Comparison of ENCODE assay signal across 12 mouse cellular contexts in genomic region chr3:51787945-51788344, GRCm38 (mm10).
DNase-seq lines count a peak whose midpoint lies in the region; ATAC-seq and TF ChIP-seq lines count a peak whose summit lies in the region.
"Had no signal": no experiment of that assay in that cellular context is flagged by ENCODE, and none has a peak within 500 bp of the region (broad histone marks: within the 10 kb centered on the region; RNA-seq: fewer than 3 reads in every experiment).

No protein-coding gene starts in this region.

- intact Hi-C loops in heart, postnatal 10 days (cut with DNase I): loop anchor here (5.0 kb wide), 2 partner anchors 36 to 81 kb away; no protein-coding TSS in a partner anchor

- H3K9ac ChIP-seq in lung, postnatal 0 days (replicated peaks; ENCODE audit: low read depth): no peak overlapping the region
- H3K9ac ChIP-seq in stomach, embryonic 16.5 days (ENCODE audit: low read length): no peak overlapping the region
- H3K9ac ChIP-seq: hindbrain, embryonic 15.5 days had no signal

- 95% methylated on average over 2 of the region's 2 CpGs for whole genome bisulfite sequencing in lung, postnatal 0 days
- WGBS in limb, embryonic 10.5 days: 98% methylated on average over 2 of the region's 2 CpGs
- 99% methylated on average over 2 of the region's 2 CpGs for WGBS in stomach, embryonic 16.5 days

- no peak overlapping the region for H3K27ac ChIP-seq in lung, postnatal 0 days (ENCODE audit: low read length)
- H3K27ac ChIP-seq in limb, embryonic 10.5 days: peak overlapping the region; percentile 85; the same call in 1 of the 2 replicates
- no peak overlapping the region for H3K27ac ChIP-seq in stomach, embryonic 16.5 days (ENCODE audit: low read length)

- DNase-seq in heart, adult 11 months: peak; percentile 24
- DNase-seq in heart, postnatal 10 days: no peak
- no peak for DNase-seq in lung, postnatal 0 days (ENCODE audit: low spot score)
- no peak for DNase-seq in lung, postnatal 10 days
- DNase-seq in limb, embryonic 10.5 days (ENCODE audit: low spot score): no peak
- DNase-seq in urinary bladder, postnatal 25 days (ENCODE audit: low spot score): no peak
- DNase-seq: cerebellum, adult 9-10 months; kidney, postnatal 10 days had no signal

- no peaks in the 10 kb centered on the region for H3K9me3 ChIP-seq in lung, postnatal 0 days (ENCODE audit: low read length)
- no peaks in the 10 kb centered on the region for H3K9me3 ChIP-seq in limb, embryonic 10.5 days (replicated peaks)
- H3K9me3 ChIP-seq in stomach, embryonic 16.5 days (replicated peaks; ENCODE audit: control insufficient read depth, low read length): no peaks in the 10 kb centered on the region
- H3K9me3 ChIP-seq: hindbrain, embryonic 15.5 days had no signal

- H3K36me3 ChIP-seq in lung, postnatal 0 days (ENCODE audit: insufficient read depth, low read length): no peaks in the 10 kb centered on the region
- no peaks in the 10 kb centered on the region for H3K36me3 ChIP-seq in limb, embryonic 10.5 days
- H3K36me3 ChIP-seq in stomach, embryonic 16.5 days (ENCODE audit: control insufficient read depth, insufficient read depth, low read length): no peaks in the 10 kb centered on the region
- H3K36me3 ChIP-seq: hindbrain, embryonic 15.5 days had no signal

- no peak overlapping the region for H3K4me2 ChIP-seq in lung, postnatal 0 days (replicated peaks; ENCODE audit: low read depth, low read length)
- peak overlapping the region; percentile 55; the same call in 1 of the 2 replicates for H3K4me2 ChIP-seq in stomach, embryonic 16.5 days (ENCODE audit: low read depth, low read length)

- no peak overlapping the region for H3K4me3 ChIP-seq in lung, postnatal 0 days (ENCODE audit: low read depth, low read length)
- no peak overlapping the region for H3K4me3 ChIP-seq in limb, embryonic 10.5 days
- no peak overlapping the region for H3K4me3 ChIP-seq in stomach, embryonic 16.5 days (replicated peaks; ENCODE audit: low read length)
- H3K4me3 ChIP-seq: hindbrain, embryonic 15.5 days had no signal

- ATAC-seq in lung, postnatal 0 days: no peak
- no peak for ATAC-seq in stomach, embryonic 16.5 days (ENCODE audit: insufficient read depth, low FRiP score)
- ATAC-seq in erythroid progenitor cell, adult 5-6 weeks (replicated peaks; ENCODE audit: low FRiP score, poor library complexity, severe bottlenecking): no peak
- ATAC-seq: Patski had no signal

- H3K4me1 ChIP-seq in lung, postnatal 0 days (ENCODE audit: insufficient read depth, low read depth, low read length): peaks cover 12% of the 10 kb centered on the region; the same call in 1 of the 2 replicates
- H3K4me1 ChIP-seq in limb, embryonic 10.5 days: peaks cover 41% of the 10 kb centered on the region
- H3K4me1 ChIP-seq in stomach, embryonic 16.5 days (ENCODE audit: control insufficient read depth, insufficient read depth, low read length): peaks cover 32% of the 10 kb centered on the region

- H3K27me3 ChIP-seq in lung, postnatal 0 days (replicated peaks; ENCODE audit: insufficient read depth, low read length): no peaks in the 10 kb centered on the region
- no peaks in the 10 kb centered on the region for H3K27me3 ChIP-seq in limb, embryonic 10.5 days (ENCODE audit: low read depth, poor library complexity, severe bottlenecking)
- no peaks in the 10 kb centered on the region for H3K27me3 ChIP-seq in stomach, embryonic 16.5 days (ENCODE audit: control insufficient read depth, insufficient read depth, low read length)
- H3K27me3 ChIP-seq: hindbrain, embryonic 15.5 days; Patski had no signal

- no peak for TF ChIP-seq EP300 in lung, postnatal 0 days (IDR thresholded peaks at IDR 0.05)

- peak; percentile 32 for TF ChIP-seq CTCF in lung, postnatal 0 days (IDR thresholded peaks at IDR 0.05)
